Mouse (Mus musculus) adrenal gland, adult (tissue): ENCODE measurements around the gene Sufu.

ENCODE experiments used
- DNase-seq, 2 experiments: peaks; one replicate each; pipeline ENCODE4 v3.0.0; 2022 to 2023; ENCODE audit warnings: low spot score in 1 of 2; ENCODE audit not compliant: inconsistent age in 2 of 2

Sufu gene

GRCm38 (mm10) chr19:46459889-46460288, 63.2 kb downstream of the Sufu start:
- DNase-seq = peak; percentile 54 to 78

DNA sequence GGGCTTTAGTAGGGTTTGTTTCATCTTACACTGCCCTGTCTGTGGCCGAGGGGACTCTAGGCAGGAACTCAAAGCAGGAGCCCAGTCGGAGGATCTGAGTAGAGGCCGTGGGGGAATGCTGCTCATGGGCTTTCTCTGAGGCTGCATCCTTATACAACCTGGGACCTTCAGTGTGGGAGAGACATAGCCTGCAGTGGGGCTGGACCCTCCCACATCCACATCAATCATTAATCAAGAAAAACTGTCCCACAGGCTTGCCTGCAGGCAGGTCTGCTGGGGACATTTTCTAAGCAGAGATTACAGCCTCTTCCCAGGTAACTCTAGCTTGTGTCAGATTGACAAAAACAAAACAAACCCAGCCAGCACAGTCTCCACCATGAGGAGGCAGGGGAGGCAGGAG, 65.9 kb downstream of the Sufu start:
- peak in 1 of 2 experiments; percentile 34 for DNase-seq

- DNase-seq = no peak
Observed at GRCm38 (mm10) chr19:46463446-46463845, 66.8 kb downstream of the Sufu start.

DNA sequence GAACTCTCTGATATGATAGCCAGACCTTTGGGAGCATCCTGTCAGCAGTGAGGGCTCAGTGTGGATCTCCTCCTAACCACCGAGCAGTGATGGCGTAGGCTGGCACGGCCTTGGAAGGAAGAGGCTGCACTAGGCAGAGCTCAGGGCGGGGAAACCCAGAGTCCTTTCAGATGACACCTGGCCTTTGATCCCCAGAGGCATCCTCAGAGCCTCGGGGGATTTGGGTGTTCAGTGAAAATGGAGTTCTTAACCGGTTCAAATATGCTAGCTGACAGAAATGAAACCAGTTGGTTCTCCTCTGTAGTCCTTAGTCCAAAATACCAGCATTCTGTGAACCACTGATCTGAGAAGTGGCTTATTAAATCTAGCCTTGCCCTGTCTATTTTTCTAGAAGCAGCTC, 69.5 kb downstream of the Sufu start:
- no peak for DNase-seq

DNA sequence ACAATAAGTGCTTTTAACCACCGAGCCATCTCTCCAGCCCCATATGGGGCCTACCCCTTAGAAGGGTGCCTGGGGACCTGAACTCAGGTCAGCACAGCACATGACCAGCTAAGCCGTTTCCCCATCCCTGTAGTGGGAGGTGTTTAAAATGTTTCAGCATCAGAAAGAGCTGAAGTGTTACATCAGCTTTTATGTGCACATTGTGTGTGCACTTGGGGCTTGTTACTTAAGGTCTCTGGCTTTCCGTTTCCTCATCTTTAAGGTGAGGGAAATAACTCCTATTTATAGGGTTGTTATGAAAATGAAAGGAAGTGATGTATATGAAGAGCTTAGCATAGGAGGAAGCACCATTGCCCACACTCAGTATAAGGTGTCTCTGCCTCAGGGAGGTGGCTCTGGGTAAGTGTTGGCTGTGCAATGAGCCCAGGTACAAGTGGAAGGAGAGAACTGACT, 70.4 kb downstream of the Sufu start:
- DNase-seq = no peak

GRCm38 (mm10) chr19:46470364-46471240, 73.9 kb downstream of the Sufu start:
- DNase-seq = peak in 1 of 2 experiments; percentile 72

DNA sequence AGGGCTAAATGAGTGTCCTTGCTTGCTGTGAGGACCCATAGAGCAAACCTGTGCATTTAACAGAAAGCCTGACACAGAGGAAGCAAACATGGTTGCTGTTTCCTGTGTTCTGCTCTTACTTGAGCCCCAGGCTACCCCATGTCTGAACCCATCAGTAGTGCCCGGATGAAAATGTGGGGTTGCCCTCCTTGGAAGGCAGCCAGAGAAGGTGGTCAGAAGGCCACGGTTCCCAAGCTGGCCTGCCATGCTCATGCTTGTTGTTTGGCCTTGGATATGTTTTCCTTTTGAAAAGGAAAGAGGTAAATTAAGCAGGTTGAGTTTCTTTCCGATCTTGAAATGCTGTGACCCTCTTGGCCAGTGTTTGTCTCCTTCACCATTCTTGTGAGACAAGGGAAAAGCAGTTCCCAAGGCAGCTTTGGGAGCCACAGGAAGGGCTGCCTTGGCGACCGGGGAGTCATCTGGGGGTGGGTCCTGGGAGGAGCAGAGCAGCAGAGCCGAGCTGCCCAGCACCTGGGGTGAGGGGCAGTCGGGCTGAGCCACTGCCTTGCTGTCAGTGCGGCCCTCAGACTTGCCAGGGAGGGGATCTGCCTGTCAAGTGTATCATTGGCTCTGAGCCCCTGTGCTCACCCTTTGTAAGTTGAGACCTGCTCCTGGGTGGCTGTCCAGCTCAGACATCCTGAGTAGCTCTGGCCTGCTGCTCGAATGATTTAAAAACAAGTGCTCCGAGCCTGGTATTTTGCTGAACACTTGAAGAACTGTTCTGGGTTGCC, 74.8 kb downstream of the Sufu start:
- peak in 1 of 2 experiments; percentile 64 for DNase-seq

GRCm38 (mm10) chr19:46477432-46477845, 80.7 kb downstream of the Sufu start:
- DNase-seq = peak in 1 of 2 experiments; percentile 55

DNA sequence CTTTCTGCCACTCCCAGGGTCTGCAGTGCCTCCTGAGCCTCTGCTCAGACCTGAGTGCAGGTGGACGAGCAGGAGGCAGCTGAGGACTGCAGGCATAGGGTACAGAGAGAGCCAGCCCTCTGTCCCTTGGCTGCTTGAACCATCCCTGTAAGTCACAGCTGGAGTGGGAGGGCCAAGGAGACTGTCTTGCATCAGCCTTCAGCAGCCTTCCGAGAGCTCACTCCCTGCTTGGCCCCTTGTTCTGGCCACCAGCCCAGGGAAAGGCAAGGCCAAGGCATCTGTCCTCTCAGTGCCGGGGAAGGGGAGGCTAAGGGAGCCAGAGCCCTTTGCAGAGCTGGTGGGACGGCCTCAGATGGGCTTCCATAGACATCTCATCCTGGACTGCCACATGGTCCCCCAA, 81.5 kb downstream of the Sufu start:
- peak in 1 of 2 experiments; percentile 77 for DNase-seq

DNA sequence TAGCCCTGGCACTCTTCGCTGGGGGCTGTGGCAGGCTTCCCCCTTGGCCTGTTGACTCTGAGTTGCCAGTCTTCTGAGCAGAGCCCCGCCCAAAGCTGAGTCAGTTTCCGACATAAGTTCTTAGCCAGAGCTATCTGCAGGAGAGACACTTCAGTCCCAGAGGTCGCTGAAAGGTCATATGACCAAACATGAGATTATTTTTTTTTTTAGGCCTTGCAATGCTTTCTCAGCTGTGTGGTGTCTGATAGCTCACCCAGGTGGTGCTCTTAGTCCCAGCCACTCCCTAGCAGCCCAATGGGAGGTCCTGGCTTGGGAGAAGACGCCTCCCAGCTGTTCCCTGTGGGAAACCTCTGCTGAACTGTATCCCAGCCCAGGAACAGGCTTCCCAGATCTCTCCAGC, 82.1 kb downstream of the Sufu start:
- DNase-seq = peak; percentile 73 to 86

- peak in 1 of 2 experiments; percentile 52 for DNase-seq
Observed at GRCm38 (mm10) chr19:46479306-46480075, 82.8 kb downstream of the Sufu start.

- no peak for DNase-seq
Observed at GRCm38 (mm10) chr19:46480624-46481345, 84.1 kb downstream of the Sufu start.

DNA sequence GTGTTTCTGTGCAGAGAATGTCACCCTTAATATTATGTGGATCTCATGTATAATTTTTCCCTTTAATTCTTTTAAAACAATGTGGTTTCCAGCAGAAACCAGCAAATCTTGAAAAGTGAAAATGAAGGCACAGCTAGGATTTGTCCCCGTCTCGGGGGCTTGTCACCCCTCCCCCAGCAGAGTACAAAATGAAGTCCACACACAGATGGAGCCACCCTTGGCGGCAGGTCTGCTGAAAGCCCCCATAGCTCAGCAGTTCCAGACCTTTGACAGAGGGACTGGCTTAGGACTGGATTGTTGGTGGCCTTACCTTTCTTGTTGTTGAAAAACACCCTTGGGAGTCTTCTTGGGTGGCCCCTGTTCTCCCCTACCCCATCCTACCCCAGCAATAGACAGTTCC, 84.7 kb downstream of the Sufu start:
- peak in 1 of 2 experiments; percentile 39 for DNase-seq

- no peak for DNase-seq
Observed at GRCm38 (mm10) chr19:46481756-46482155, 85.1 kb downstream of the Sufu start.

GRCm38 (mm10) chr19:46482896-46483516, 86.3 kb downstream of the Sufu start:
- DNase-seq = peak; percentile 40 to 59

- DNase-seq = peak in 1 of 2 experiments; percentile 78
Observed at GRCm38 (mm10) chr19:46483701-46484328, 87.1 kb downstream of the Sufu start.

- DNase-seq = peak; percentile 93 to 95
Observed at GRCm38 (mm10) chr19:46484518-46484917, 87.8 kb downstream of the Sufu start.

GRCm38 (mm10) chr19:46485847-46486246, 89.2 kb downstream of the Sufu start:
- DNase-seq = peak in 1 of 2 experiments; percentile 50

DNA sequence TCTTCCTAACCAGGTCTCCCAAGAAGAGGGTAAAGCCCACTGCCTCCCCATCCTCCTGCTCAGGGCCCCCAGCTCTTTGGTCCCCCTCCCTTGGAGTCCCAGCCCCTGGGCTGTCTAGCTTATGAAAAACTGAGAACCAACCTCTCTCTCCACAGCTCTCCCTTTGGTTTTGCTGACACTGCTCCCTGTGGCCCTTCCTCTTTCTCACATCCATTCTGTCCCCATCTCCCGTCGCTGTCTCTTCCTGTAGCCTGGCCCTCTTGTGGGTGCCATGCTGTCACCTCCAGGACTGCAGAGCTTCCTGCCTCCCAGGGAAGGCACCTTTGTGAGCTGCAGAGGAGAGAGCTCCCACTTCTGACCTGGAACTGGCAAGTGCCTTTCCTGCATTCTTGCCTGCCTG, 90.0 kb downstream of the Sufu start:
- DNase-seq = peak in 1 of 2 experiments; percentile 44
